Mouse (Mus musculus) ES-E14 (cell line): Measurements from ENCODE around the gene Magi3.

Source experiments
- CHD2 ChIP-seq: IDR thresholded peaks from 2 replicates; pipeline ENCODE4 v1.6.1; 2014; ENCODE audit warnings: mild to moderate bottlenecking, low read depth, low read length, inconsistent platforms
- ZNF384 ChIP-seq: IDR thresholded peaks from 2 replicates; pipeline ENCODE4 v1.6.1; 2012; ENCODE audit warnings: low read depth, low read length, inconsistent platforms

DNA sequence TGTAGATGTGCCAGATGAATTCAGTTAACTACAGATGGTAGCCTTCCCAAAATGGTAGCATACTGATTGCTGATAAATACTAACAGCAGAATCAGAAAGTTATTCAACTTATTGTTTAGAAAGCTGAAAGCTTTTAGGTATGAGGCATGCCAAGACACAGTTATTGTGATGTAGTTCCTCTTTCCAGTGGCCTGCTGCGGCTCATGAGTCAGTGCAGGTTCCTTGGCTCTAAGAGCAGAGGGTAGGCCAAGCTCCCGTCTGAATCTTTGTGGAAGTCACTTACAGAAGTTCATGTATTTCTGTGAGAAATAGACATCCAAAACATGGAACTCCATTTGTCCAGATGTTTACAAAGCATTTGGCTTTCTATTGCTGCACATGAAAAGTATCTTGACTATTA lies 208.2 kb downstream of the Magi3 start:
- TF ChIP-seq ZNF384 (no peak), CHD2 (no peak)
